Mouse (Mus musculus): ENCODE data around the gene Tgif2. TPM values are rescaled to one million over a fixed set of nuclear protein-coding genes. Genes with fewer than 3 reads are reported as not detected.
"Not testable (repeated sequence)": the region's sequence is repeated elsewhere in the genome, so short reads cannot be mapped to it uniquely, and the experiment has no call there.

The Tgif2 gene
- polyA plus RNA-seq, 1 experiment, result 2.3 TPM

DNA sequence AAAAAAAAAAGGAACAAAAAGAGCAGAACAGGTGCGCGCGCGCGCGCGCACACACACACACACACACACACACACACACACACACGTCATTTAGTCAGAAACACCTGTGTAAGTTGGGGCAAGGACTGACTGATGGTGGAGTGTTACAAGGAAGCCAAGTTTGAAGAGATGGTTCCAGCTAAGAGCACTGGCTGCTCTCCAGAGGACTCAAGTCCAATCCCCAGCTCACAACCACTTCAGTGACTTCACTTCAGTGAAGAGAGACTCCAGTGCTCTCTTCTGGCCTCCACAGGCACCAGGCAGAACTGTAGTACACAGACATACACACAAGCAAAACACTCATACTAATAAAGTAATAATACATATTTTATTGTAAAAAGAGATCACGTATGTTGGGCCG is 29.1 kb upstream of the Tgif2 start:
- no peak for DNase-seq
- H3K4me3 ChIP-seq (replicated peaks; ENCODE audit: insufficient read depth, low read depth, low read length), result no peak overlapping the region
- TF ChIP-seq POLR2A (IDR thresholded peaks at IDR 0.05; ENCODE audit: borderline replicate concordance, insufficient read depth, low read length) (no peak), CTCF (IDR thresholded peaks at IDR 0.05; ENCODE audit: borderline replicate concordance, insufficient read depth, low read depth, low read length) (no peak)
- no peaks in the 10 kb centered on the region for H3K4me1 ChIP-seq (ENCODE audit: control insufficient read depth, insufficient read depth, low read length)
- 91% methylated on average over 10 of the region's 10 CpGs for WGBS
- H3K27me3 ChIP-seq (ENCODE audit: control insufficient read depth, insufficient read depth, low read length), result no peaks in the 10 kb centered on the region
- no peak overlapping the region for H3K27ac ChIP-seq (ENCODE audit: insufficient read depth, low read length)

DNA sequence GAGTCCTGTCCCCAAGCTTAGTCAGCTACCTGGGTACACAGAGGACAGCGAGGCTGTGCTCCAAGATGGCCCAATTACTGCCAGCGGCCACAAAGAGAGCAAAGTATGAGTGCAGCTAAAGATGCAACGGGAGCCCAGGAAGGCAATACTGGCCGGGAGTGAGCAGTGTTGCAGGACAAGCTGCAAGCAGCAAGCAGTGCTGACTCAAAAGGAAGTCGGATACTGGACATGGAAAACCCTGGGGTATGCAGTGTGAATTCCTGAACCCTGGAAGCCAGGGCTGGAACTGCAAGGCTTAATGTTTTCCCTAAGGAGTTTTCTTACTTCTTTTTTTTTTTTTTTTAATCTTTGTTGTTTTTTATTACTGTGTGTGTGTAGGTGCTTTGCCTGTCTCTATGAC is 28.3 kb upstream of the Tgif2 start:
- 84% methylated on average over 5 of the region's 5 CpGs for WGBS
- Histone ChIP-seq H3K4me1 (ENCODE audit: control insufficient read depth, insufficient read depth, low read length) (no peaks in the 10 kb centered on the region), H3K27ac (ENCODE audit: insufficient read depth, low read length) (no peak overlapping the region), H3K27me3 (ENCODE audit: control insufficient read depth, insufficient read depth, low read length) (no peaks in the 10 kb centered on the region), H3K4me3 (replicated peaks; ENCODE audit: insufficient read depth, low read depth, low read length) (no peak overlapping the region)
- TF ChIP-seq CTCF (IDR thresholded peaks at IDR 0.05; ENCODE audit: borderline replicate concordance, insufficient read depth, low read depth, low read length), result no peak
- TF ChIP-seq POLR2A (IDR thresholded peaks at IDR 0.05; ENCODE audit: borderline replicate concordance, insufficient read depth, low read length), result no peak
- DNase-seq, result no peak

DNA sequence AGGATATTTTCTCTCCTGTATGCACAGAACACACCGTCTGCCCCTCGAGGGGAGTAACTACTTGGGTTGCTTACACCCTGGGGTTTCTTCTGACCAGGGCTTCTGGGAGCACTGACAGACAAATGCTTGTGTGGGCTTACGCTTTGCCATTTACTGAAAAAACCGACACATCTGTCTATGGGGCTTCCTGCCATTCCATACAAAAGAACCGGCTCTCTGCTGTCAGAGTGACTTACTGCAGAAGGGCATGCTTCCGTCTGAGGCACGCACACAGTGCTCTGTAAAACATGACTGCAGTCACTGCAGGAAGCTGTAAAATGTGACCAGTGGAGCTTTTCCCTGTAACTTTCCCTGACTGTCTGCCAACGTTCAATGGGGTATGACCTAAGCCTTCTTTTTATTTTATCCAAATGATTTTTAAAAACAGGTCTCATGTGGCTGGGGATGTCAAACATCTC is 25.4 kb upstream of the Tgif2 start:
- Histone ChIP-seq H3K27ac (ENCODE audit: insufficient read depth, low read length) (no peak overlapping the region), H3K27me3 (ENCODE audit: control insufficient read depth, insufficient read depth, low read length) (no peaks in the 10 kb centered on the region), H3K4me3 (replicated peaks; ENCODE audit: insufficient read depth, low read depth, low read length) (no peak overlapping the region), H3K4me1 (ENCODE audit: control insufficient read depth, insufficient read depth, low read length) (no peaks in the 10 kb centered on the region)
- WGBS, result 29% methylated on average over 8 of the region's 8 CpGs
- no peak for DNase-seq
- TF ChIP-seq CTCF (IDR thresholded peaks at IDR 0.05; ENCODE audit: borderline replicate concordance, insufficient read depth, low read depth, low read length) (no peak), POLR2A (IDR thresholded peaks at IDR 0.05; ENCODE audit: borderline replicate concordance, insufficient read depth, low read length) (no peak)

DNA sequence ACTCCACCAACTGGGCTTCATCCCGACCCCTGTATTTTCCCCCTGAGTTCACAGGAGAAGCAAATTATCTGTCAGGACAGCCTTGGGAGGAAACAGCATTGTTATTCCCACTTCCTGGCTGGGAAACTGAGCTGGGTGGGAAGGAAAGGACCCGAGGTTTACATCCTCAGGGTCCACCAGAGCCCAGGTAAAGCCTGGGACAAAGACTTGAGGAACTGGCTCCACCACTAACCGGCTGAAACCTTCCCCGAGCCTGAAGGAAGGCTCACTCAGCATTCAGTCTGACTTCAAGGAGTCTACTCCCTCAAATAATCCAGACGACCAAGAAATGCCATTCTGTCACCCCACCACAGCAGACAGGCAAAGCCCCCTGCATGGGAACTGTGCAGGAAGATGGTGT is 24.9 kb upstream of the Tgif2 start:
- WGBS, result 39% methylated on average over 5 of the region's 5 CpGs
- TF ChIP-seq CTCF (IDR thresholded peaks at IDR 0.05; ENCODE audit: borderline replicate concordance, insufficient read depth, low read depth, low read length), result no peak
- no peak for TF ChIP-seq POLR2A (IDR thresholded peaks at IDR 0.05; ENCODE audit: borderline replicate concordance, insufficient read depth, low read length)

DNA sequence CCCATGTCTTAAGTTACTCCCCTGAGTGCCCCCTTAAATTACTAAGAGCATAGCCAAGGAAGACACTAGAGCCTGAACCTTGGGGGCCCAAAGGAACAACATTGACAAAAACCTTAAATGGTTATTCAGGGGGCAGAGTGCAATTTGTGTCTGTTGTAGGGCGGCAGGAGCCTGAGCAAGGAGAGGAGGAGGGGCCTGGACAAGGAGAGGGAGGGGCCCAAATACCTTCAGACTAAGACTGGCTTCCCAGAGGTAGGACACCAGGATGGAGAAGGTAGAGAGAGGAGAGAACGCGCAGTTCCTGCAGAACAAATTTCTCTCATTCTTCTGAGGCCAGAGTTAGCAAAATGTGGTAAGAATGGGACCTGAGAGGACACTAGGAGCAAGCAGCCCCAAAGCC is 24.4 kb upstream of the Tgif2 start:
- TF ChIP-seq CTCF (IDR thresholded peaks at IDR 0.05; ENCODE audit: borderline replicate concordance, insufficient read depth, low read depth, low read length) (no peak), POLR2A (IDR thresholded peaks at IDR 0.05; ENCODE audit: borderline replicate concordance, insufficient read depth, low read length) (no peak)
- Histone ChIP-seq H3K27me3 (ENCODE audit: control insufficient read depth, insufficient read depth, low read length) (no peaks in the 10 kb centered on the region), H3K4me1 (ENCODE audit: control insufficient read depth, insufficient read depth, low read length) (no peaks in the 10 kb centered on the region), H3K27ac (ENCODE audit: insufficient read depth, low read length) (no peak overlapping the region), H3K4me3 (replicated peaks; ENCODE audit: insufficient read depth, low read depth, low read length) (no peak overlapping the region)
- no peak for DNase-seq
- 86% methylated on average over 3 of the region's 3 CpGs for WGBS

More for the DNA sequence above, 24.9 kb upstream of the Tgif2 start:
- Histone ChIP-seq H3K4me3 (replicated peaks; ENCODE audit: insufficient read depth, low read depth, low read length) (no peak overlapping the region), H3K27ac (ENCODE audit: insufficient read depth, low read length) (no peak overlapping the region), H3K4me1 (ENCODE audit: control insufficient read depth, insufficient read depth, low read length) (no peaks in the 10 kb centered on the region), H3K27me3 (ENCODE audit: control insufficient read depth, insufficient read depth, low read length) (no peaks in the 10 kb centered on the region)
- no peak for DNase-seq

DNA sequence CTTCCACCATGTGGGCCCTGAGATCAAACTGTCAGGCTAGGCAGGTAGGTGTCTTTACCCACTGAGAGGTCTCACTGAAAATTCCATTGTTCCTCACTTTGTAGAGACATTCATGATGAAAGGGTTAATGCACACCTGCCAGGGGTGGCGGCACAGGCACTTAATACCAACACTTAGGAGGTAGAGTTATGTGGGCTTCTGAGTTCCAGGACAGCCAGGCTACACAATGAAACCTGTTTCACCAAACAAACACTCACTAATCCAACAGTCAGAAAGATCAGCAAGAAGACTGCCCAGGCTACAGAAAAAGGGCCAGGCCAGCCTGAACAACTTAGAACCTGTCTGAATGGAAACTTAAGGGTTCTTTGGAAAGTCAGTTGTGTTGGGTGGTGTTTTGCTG is 23.7 kb upstream of the Tgif2 start:
- no peaks in the 10 kb centered on the region for H3K4me1 ChIP-seq (ENCODE audit: control insufficient read depth, insufficient read depth, low read length)
- DNase-seq, result no peak

DNA sequence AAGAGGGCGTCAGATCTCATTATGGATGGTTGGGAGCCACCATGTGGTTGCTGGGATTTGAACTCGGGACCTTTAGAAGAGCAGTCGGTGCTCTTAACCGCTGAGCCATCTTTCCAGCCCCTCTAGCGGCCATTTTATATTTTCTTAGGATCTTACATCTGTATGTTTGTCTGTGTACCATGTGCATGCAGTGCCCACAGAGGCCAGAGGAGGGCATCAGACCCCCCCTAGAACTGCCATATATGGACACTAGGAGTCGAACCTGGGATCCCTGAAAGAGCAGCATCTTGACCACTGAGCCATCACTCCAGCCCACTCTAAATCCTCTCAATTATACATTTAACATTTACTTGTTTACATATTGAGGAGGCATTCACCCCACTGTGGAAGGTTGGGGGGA is 14.7 kb upstream of the Tgif2 start:
- H3K4me3 ChIP-seq (replicated peaks; ENCODE audit: insufficient read depth, low read depth, low read length); DNase-seq; H3K27me3 ChIP-seq (ENCODE audit: control insufficient read depth, insufficient read depth, low read length); H3K4me1 ChIP-seq (ENCODE audit: control insufficient read depth, insufficient read depth, low read length); H3K27ac ChIP-seq (ENCODE audit: insufficient read depth, low read length): not testable (repeated sequence)
- WGBS, result 79% methylated on average over 6 of the region's 6 CpGs

More for the DNA sequence above, 23.7 kb upstream of the Tgif2 start:
- H3K27ac ChIP-seq (ENCODE audit: insufficient read depth, low read length), result no peak overlapping the region
- TF ChIP-seq POLR2A (IDR thresholded peaks at IDR 0.05; ENCODE audit: borderline replicate concordance, insufficient read depth, low read length) (no peak), CTCF (IDR thresholded peaks at IDR 0.05; ENCODE audit: borderline replicate concordance, insufficient read depth, low read depth, low read length) (no peak)
- H3K27me3 ChIP-seq (ENCODE audit: control insufficient read depth, insufficient read depth, low read length), result no peaks in the 10 kb centered on the region
- H3K4me3 ChIP-seq (replicated peaks; ENCODE audit: insufficient read depth, low read depth, low read length), result no peak overlapping the region
- 75% methylated on average over 1 of the region's 1 CpGs for WGBS

DNA sequence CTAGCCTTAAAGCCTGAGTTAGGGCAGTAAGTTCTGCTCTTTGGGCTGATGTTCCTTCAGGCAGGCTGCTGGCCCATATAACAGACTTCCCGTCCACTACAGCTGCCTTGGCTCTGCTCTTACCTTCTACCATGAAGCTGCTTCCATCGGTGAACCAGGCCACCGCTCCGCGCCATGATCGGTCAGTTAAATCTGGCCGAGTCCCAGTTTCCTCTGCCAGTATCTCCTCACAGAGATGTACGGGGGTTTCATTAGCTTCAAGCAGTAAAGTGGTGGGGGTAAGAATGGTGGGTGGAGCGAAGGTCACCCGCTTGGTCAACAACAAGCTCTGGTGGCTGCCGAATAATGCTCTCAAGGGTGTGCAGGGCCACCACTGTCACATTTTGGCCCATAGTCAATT is 5.5 kb upstream of the Tgif2 start:
- DNase-seq, result no peak
- Histone ChIP-seq H3K27ac (ENCODE audit: insufficient read depth, low read length) (no peak overlapping the region), H3K27me3 (ENCODE audit: control insufficient read depth, insufficient read depth, low read length) (no peaks in the 10 kb centered on the region), H3K4me1 (ENCODE audit: control insufficient read depth, insufficient read depth, low read length) (no peaks in the 10 kb centered on the region; the same call in 1 of the 2 replicates), H3K4me3 (replicated peaks; ENCODE audit: insufficient read depth, low read depth, low read length) (no peak overlapping the region)
- 44% methylated on average over 11 of the region's 11 CpGs for WGBS
- TF ChIP-seq CTCF (IDR thresholded peaks at IDR 0.05; ENCODE audit: borderline replicate concordance, insufficient read depth, low read depth, low read length) (no peak), POLR2A (IDR thresholded peaks at IDR 0.05; ENCODE audit: borderline replicate concordance, insufficient read depth, low read length) (no peak)

Measured in cerebellum, adult 2 months (tissue).